Mouse (Mus musculus) cerebellum, postnatal 10 days (tissue): ENCODE measurements around the gene Prss38.
"Not testable (repeated sequence)": the region's sequence is repeated elsewhere in the genome, so short reads cannot be mapped to it uniquely, and the experiment has no call there.

Source experiments
- DNase-seq, 2 experiments: peaks; one replicate each; pipeline ENCODE4 v3.0.0; 2021; ENCODE audit warnings: mixed read lengths in 2 of 2

The Prss38 gene

DNA sequence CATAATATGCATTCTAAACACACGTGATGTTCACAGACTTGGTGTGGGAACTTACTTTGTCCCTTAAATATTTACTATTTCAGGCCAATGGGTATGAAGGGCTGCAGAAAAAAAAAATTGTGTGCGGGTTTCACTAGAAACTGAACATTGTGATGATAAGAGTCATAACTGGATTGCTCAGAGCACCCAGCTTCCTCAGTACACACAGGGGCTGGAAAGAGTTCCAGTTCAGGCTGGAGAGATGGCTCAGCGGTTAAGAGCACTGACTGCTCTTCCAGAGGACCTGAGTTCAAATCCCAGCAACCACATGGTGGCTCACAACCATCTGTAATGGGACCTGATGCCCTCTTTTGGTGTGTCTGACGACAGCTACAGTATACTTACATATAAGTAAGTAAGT, 7.5 kb downstream of the Prss38 start:
- DNase-seq: not testable (repeated sequence)

DNA sequence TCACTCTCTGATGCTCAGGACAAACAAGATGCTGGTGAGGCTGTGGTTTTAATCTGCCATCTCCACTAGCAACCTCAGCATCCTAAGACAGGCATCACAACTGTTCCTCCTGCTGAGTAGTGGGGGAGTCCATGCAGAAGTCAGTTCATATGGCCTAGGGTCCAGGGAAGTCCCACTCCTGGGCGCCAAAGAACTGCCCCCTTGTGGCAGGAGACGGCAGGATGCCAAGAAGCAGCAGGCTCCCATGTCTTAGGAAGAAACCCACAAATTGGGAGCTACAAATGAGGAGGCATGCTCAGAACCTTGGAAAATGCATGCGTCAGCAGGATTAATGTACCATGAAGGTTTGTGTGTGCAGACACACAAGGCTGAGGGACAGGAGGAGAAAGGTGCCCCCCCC, 8.8 kb downstream of the Prss38 start:
- DNase-seq: peak; percentile 30 to 43

DNA sequence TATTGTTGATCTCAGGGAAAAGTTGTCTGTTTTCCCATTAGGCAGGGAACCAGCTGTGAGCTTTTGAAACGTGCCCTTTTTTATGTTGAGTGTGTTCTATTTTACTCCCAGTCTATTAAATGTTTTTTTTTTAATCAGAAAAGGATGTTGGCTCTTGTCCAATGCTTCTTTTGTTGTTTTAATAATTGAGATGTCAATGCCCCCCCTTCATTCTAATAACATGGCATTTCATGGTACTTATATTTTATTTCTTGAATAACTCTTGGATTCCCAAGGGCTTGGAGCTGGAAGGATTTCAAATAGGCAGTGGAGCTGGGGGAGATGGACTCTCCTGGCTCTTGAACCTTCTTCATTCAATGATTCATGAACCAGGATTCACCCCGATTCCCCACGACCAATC, 9.4 kb downstream of the Prss38 start:
- no peak for DNase-seq

DNA sequence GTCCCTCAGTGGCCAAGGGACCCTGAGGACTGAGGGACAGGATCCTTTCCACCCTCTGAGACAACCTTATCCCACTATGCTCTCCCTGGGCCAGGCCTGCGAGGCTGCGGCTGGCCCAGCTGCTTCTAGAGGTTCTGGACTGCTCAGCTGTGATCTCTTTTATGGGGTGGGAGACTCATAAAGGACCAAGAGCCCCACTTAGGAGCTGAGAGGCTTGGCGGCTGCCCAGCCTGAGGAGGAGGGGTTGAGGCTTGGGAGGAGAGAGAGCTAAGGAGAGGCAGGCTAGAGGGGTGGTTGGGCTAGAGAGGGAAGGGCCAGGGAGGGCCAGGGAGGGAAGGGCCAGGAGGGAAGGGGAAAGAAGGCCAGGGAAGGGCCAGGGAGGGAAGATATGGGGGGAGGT, 11.0 kb downstream of the Prss38 start:
- no peak for DNase-seq

DNA sequence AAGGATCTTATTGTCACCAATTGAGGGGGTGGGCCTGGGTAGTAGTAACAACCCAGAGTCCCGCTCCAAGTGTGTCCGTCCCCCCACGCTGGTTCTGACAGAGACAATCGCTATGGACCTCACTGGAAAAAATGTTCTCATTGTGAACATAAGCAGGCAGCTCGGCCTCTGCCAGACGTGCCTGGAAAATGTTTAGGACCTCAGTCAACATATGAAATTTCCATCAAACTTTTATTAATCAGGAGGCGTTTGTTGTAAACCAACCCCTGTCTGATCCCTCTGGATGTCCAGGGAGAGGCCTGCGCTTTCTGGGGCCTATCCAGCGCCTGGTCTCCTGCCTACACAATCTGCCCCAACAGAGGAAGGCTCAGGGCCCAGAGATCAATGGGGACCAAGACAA, 11.4 kb downstream of the Prss38 start:
- DNase-seq: no peak

DNA sequence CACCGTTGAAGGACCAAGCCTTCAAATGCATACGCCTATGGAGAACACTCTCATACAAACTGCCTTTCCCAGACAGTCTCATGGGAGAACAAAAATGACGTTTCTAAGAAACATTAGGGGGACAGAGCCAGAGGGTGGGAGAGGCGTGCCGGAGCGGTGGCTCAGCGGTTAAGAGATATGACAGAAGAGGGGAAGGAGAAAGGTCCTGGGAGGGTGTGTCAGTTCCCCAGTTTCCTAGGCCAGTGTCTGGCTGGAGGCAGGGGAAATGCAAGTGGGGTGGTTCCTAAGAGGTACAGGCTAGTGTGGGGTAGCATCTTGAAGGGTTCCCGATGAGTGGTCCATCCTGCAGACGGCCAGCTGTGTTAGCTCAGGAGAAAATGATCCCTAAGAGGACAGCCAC, 14.2 kb downstream of the Prss38 start:
- DNase-seq: no peak

DNA sequence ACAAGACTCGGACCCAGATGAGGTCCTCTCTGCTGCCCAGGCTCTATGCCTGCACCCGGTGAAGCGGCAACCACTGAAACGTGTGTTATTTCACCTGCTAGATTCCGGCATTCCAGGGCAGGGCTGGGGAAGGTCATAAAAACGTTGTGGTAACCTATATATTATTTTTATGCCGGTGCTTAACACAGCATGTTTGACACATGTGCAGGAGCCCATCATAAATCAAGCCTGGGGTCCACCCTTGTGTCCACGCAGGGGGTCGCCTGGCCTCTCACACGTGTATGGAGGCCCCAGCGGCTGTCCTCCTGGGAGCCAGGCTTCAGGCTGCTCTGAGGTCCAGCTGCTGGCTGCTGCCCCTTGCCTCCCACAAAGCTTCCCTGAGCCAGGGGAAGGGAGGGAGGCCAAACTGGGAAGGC, 18.6 kb downstream of the Prss38 start:
- no peak for DNase-seq

DNA sequence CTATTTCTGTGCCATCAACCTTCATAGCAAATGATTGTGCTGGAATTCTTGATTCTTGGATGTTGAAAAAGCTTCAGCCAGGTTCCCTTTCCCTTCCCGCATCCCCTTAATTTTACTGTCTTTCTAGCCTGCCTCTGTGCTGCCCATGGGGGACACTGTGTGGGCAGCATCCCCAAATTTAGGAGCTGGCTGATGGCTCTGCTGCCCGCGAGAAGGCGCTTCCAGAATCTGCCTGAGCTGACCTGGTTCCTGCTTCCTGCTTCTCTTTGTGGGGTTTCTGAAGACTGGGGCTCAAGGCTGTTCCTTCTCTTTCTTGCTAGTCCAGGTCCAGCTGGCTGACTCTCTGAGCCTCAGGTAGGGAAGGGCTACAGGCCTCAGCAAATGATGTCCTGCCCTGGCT, 20.7 kb downstream of the Prss38 start:
- no peak for DNase-seq

DNA sequence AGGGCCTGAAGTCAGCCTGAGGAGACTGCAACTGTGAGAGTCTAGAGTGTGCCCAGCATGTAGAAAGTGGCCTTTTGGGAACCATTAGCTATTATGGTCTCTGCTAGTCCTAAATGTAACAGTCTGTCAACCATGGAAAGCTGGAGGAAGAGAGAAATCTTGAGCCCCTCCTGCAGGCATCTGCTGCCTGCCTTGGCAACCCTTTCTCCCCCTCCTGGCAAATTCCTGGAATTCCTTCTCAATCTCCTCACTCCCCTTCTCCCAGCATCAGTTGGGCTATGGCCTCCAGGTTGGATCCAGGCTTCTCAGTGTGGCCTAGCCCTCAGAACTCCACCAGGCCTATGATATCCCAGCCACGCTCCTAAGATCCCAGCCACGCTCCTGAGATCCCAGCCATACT, 25.1 kb downstream of the Prss38 start:
- no peak for DNase-seq

DNA sequence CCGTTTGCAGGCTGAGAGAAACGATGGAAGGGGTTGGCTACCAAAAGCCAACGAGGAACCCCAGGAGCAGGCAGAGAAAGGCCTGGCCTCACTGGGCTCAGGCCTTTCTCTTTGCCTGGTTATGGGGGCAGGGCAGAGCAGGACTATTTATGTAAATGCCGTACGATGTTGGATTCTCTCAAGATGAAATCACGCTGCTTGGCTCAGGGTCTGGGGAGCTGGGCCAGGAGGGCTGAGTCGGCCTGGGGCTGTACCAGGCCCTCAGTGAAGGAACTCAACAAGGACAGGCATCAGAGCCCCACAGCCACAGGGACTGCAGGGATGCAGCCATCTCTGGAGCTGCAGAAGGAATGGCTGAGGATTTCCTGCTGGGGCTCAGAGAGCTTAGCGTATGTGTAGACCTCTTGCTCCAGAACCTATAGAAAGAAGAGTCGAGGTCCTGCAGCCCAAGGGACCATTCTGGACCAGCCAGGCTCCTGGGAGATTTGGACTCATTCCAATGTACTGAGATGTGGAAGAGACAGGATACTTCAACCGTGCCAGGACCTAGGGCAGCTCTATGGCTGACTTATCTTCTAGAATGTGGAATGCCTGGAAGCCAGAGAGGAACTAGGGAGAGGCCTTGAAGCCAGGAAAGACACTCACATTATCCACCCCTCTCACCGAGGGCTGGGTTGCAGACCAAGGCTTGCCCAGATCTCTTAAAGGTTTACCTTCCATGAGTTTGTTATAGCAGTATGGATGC, 29.1 kb downstream of the Prss38 start:
- DNase-seq: peak in 1 of 2 experiments; percentile 32

DNA sequence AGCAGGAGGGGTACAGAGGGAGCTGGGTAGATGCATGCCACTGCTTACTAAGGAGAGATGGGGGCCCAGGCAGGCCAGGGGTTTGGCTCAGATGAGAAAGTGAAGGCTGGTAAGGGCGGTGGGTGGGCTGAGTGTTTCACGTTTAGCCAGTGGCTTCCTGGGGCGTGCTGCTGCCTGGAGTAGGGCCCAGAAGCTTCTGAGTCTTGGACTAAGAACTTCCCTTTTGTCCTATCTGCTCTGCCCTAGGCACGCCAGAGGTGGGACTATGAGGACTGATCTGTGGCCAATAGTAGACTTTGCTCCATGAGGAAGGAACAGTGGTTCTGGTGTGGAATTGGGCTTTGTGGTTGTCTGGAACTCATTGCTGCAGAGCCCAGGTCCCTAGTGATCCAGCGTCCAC, 32.5 kb downstream of the Prss38 start:
- no peak for DNase-seq

DNA sequence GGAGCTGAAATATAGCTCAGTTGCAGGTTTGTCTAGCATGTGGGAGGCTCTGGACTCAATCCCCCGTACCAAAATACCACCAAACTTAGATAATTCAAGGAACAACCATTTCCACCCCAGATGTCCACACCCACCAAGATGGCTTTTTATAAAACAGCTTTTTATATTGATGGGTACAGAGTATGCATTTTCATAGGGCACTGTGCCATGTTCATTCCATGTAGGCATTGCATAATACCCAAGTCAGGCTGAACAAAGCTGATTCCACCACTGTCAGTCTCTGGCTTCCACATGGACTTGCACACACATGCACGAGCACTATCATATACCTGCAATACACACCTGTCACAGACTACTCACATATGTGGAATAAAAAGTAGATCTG, 36.7 kb downstream of the Prss38 start:
- no peak for DNase-seq

DNA sequence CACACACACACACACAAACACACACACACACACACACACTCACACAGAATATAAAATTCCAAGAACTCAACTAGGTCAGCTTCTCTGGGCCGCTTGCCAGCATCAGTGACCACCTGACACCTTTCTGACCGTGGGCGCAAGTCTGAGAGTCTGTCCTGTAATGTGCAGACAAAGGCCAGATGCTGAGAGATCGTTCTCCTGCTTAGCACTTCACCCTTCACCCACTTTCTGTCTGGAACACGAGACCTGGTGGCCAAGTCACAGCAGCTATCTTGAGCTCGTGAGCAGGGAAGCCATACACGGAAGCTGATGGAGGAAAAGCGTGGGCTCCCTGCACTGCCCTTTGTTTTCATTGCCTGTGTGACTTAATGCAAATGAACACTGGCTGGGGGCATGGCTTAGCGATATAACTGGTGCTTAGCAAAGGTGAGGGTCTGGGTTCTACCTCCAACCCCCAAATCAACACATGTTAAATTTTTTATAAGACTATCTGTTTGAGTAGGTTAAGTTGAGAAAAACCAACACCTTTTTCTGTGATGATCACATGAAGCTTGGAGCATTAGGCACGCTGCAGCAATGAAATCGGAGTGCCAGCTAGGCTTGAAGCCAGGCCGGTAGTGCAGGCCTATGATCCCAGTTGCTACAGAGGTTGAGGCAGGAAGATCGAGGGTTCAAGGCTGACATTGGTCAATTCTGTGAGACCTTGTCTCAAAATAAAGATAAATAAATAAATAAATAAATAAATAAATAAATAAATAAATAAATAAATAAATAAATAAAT, 37.3 kb downstream of the Prss38 start:
- peak; percentile 59 to 68 for DNase-seq

DNA sequence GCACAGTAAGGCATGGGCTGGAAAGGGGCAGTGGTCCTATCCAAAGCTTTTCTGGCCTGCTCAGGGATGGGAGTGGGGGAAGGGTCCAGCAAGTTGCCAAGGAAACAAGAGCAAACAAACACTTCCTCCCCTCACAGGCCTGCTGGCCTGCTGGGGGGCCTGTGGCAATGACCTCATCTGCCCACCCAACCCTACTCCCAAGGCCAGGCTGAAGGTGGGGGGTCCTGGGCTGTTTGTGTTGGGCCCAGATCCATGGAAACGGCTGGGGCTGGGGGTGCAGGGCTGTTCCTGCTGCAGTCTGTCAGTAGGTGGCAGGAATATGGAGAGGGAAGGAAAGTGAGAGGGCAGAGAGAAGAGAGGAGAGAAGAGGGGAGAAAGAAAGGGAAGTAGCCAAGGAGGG, 39.1 kb downstream of the Prss38 start:
- peak in 1 of 2 experiments; percentile 23 for DNase-seq

DNA sequence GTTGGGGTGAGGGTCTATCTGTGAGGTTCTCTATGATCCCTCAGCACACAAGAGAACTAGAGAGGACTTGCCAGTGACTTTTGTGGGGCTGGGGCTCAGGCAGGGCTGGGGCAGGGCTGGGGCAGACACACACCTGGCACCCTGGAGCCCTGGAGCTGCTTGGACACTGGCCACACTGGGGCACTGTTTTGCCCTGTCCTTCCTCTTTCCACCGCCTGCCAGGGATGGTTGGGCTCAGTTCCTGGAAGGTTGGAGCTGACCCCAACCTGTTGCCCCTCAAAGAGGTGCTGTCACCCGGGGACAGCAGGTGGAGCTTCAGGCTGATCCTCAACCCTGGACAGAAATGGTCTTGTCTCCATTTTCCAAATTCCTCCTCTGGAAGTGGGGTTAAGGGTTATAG, 39.5 kb downstream of the Prss38 start:
- no peak for DNase-seq

DNA sequence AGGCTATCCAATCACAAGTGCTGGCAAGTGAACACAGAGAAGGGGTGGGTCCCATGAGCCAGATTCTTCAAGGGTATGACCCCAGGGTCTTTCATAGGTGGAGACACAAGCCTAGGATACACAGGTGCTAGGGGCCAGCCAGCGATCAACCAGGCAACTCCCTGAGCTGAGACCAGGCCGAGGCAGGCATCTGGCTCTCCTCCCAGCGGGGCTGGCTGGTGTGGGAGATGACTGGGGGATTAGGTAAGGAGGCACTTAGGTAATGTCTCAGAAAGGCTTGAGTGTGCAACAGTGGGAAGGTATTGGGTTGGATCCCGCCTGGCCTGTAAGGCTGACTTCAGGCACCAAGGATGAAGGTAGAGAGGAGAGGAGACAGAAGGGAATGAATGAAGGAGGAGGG, 40.3 kb downstream of the Prss38 start:
- no peak for DNase-seq

DNA sequence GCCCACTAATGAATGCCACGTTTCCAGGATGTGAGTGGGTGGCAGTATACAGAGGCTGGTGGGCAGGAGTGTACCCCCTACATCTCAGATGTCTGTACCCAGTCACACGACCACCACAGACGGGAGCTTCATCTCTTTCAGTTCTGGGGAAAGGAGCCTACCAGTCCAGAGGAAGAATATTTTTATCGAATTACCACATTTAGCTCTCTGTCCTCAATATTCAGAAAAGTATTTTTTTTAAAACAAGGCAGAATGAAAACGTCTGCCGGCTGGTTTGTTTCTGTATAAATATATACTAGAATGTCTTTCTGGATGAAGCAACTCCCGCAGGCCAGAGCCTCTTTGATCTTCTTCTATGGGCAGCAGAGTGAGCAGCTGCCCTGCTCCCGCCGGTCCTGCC, 42.5 kb downstream of the Prss38 start:
- DNase-seq: no peak

DNA sequence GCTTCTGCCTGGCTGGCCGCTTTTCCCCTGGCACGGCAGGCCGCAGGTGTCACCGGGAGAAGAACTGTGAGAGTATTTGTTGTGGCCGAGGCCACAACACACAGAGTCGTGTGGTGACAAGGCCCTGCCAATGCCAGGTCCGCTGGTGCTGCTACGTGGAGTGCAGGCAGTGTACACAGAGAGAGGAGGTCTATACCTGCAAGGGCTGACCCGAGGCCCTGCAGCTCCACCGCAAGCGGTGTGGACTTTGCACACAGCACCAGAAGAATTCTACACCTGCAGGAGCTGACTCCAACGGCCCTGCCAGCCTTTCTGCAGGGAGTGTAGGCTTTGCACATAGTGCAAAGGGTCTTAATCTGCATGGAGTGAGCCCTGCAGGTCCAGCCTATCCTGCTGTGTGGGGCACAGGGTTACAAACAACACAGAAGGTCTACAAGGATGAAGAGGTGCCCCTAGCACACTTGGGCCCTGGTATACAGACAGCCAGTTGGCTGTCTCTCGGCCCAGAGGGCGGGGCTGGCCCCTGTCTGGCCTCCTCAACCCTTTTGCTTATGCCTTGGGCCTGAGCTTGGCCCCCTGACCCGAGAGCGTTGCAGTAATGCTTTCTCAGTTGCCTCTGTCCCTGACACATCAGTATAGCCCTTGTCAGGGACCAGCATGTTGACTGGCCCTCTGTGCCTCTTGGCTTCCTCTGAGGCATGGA, 44.1 kb downstream of the Prss38 start:
- DNase-seq: no peak

DNA sequence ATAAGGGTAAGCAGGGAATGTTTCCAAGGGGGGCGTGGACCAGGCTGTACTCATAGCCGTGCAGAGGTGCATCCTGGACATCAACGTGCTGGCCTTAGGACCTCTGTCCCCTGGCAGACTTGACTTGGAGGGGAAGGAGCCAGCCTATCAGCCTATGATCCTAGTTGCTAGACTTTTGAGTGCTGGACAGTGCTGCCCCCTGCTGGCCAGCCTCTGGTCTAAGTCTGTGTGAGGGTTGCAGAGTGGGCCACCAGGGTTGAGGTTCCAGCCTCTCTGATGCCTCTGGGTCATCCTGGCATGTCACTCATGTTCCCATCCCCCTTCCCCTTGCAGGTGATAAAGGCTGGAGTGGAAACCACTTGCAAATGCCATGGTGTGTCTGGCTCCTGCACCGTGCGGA, 44.9 kb downstream of the Prss38 start:
- peak; percentile 83 to 86 for DNase-seq

DNA sequence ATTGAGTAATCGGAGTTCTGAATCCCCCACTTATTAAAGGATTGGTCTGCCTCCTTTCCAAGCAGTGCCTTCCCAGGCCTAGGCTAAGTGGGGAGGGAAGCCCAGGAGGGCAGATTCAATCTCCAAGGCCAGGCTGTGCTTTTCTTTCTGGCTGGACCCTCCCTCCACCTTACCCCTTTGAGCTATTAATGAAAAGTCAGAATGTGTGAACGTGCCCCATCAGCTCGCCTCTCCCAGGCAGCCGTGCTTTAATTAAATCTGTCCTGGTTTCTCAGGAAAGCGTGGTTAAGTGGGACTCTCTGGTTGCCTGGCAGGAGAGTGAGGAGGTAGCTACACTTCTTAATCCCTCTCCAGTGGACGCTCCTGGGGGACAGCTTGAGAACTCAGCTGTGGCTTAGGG, 45.8 kb downstream of the Prss38 start:
- no peak for DNase-seq

DNA sequence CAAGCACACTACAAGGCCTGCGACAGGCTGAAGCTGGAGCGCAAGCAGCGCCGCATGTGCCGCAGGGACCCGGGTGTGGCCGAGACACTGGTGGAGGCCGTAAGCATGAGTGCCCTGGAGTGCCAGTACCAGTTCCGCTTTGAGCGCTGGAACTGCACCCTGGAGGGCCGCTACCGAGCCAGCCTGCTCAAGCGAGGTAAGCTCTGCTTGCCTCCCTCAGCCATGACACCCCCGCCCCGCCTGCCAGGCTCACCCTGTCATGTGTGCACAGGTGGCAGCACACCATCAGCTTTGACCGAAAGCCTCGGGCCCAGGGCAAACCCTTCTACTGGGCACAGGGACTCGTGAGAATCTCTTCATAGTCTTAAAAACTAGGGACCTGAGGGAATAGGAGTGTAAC, 47.8 kb downstream of the Prss38 start:
- no peak for DNase-seq

DNA sequence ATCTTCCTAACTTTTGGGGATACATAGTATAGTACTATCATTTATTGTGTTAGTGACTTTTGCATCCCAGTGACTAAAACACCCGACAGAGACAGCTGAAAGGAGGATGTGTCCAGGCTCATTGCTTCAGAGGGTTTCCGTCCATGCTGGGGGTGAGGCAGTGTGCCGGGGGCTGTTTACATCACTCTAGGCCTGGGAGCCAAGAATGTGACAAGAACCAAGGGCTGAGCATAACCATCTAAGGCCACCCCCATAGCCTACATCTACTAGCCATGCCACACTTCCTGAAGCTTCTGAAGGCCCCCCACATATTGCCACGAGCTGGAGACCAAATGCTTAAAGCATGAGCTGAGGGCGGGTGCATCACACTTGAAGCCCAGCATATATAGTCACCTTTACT, 50.7 kb downstream of the Prss38 start:
- DNase-seq: no peak

DNA sequence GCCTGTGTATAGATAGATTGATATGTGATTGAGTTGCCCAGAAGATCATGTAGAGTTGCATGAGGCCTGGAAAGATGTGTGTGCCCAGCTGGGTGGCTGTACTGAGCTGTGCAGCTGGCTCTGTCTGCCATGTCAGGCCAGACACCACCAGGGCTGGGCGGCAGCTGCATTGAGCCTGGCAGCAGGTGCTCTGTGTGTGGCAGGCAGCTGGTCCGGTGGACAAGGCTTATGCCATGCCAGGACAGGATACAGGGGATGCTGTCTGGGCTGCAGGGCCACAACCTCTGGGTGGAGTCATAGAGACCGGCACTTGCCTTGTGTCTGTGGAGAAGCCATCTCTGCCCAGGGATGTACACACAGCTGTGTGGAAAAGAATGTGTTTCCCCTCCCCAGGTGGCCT, 52.5 kb downstream of the Prss38 start:
- no peak for DNase-seq
